Mouse (Mus musculus) embryo, embryonic 10.5 days (tissue): Measurements from ENCODE around the gene Galnt2.
A peak's percentile ranks its signal among the peaks of the same experiment; 100 is the strongest.

Experiments used
- DNase-seq: peaks from one replicate; pipeline ENCODE4 v3.0.0-alpha.2; 2015; ENCODE audit warnings: low spot score

Gene Galnt2

GRCm38 (mm10) chr8:124375168-124375567, 144.0 kb downstream of the Galnt2 start:
- no peak for DNase-seq

- no peak for DNase-seq
These were observed 144.5 kb downstream of the Galnt2 start for GRCm38 (mm10) chr8:124375727-124376126.

GRCm38 (mm10) chr8:124376406-124376805, 145.2 kb downstream of the Galnt2 start:
- DNase-seq = no peak

- DNase-seq = peak; percentile 7
These were observed 148.1 kb downstream of the Galnt2 start for GRCm38 (mm10) chr8:124379289-124379688.

GRCm38 (mm10) chr8:124382235-124382634, 151.0 kb downstream of the Galnt2 start:
- no peak for DNase-seq

GRCm38 (mm10) chr8:124384336-124384735, 153.1 kb downstream of the Galnt2 start:
- no peak for DNase-seq

- no peak for DNase-seq
These were observed 155.2 kb downstream of the Galnt2 start for GRCm38 (mm10) chr8:124386225-124386899.

GRCm38 (mm10) chr8:124389495-124389894, 158.3 kb downstream of the Galnt2 start:
- no peak for DNase-seq

- no peak for DNase-seq
These were observed 160.0 kb downstream of the Galnt2 start for GRCm38 (mm10) chr8:124391191-124391590.

- peak; percentile 6 for DNase-seq
These were observed 161.3 kb downstream of the Galnt2 start for GRCm38 (mm10) chr8:124392271-124393012.

GRCm38 (mm10) chr8:124393013-124393412, 161.8 kb downstream of the Galnt2 start:
- DNase-seq = no peak

GRCm38 (mm10) chr8:124393927-124394326, 162.7 kb downstream of the Galnt2 start:
- peak; percentile 15 for DNase-seq

GRCm38 (mm10) chr8:124394951-124395350, 163.8 kb downstream of the Galnt2 start:
- DNase-seq = no peak
